ENCODE assay signal across 9 mouse cellular contexts in genomic region chr7:136220245-136221167, GRCm38 (mm10).
A peak's percentile ranks its signal among the peaks of the same experiment; 100 is the strongest.
DNase-seq lines count a peak whose midpoint lies in the region; ATAC-seq lines count a peak whose summit lies in the region.
"Had no signal": no experiment of that assay in that cellular context is flagged by ENCODE, and none has a peak within 500 bp of the region (broad histone marks: within the 10 kb centered on the region; RNA-seq: fewer than 3 reads in every experiment).

No protein-coding gene starts in this region.

- H3K4me3 ChIP-seq in embryonic facial prominence, embryonic 13.5 days, result no peak overlapping the region
- no peak overlapping the region for H3K4me3 ChIP-seq in hindbrain, embryonic 15.5 days
- no peak overlapping the region for H3K4me3 ChIP-seq in midbrain, embryonic 16.5 days (ENCODE audit: low read depth, low read length)

- H3K9me3 ChIP-seq in embryonic facial prominence, embryonic 13.5 days, result no peaks in the 10 kb centered on the region
- no peaks in the 10 kb centered on the region for H3K9me3 ChIP-seq in hindbrain, embryonic 15.5 days
- no peaks in the 10 kb centered on the region for H3K9me3 ChIP-seq in midbrain, embryonic 16.5 days (replicated peaks; ENCODE audit: control insufficient read depth, low read length, poor library complexity, severe bottlenecking)

- H3K9ac ChIP-seq in embryonic facial prominence, embryonic 13.5 days, result no peak overlapping the region
- no peak overlapping the region for H3K9ac ChIP-seq in hindbrain, embryonic 15.5 days
- H3K9ac ChIP-seq in midbrain, embryonic 16.5 days (ENCODE audit: low read depth, low read length), result no peak overlapping the region
- H3K9ac ChIP-seq: liver, embryonic 14.5 days had no signal

- H3K4me1 ChIP-seq in embryonic facial prominence, embryonic 13.5 days, result peaks cover 12% of the 10 kb centered on the region
- peaks cover 29% of the 10 kb centered on the region for H3K4me1 ChIP-seq in hindbrain, embryonic 15.5 days (replicated peaks)
- peaks cover 22% of the 10 kb centered on the region for H3K4me1 ChIP-seq in midbrain, embryonic 16.5 days (ENCODE audit: control insufficient read depth, insufficient read depth, low read length)

- peak; percentile 32 for DNase-seq in embryo, embryonic 10 days (ENCODE audit: low spot score)
- DNase-seq in gastrocnemius, postnatal 10 days, result no peak
- no peak for DNase-seq in spleen, postnatal 4 days (ENCODE audit: low spot score in 2 of 2)
- DNase-seq: heart, postnatal 4 days had no signal

- 0 out of 2 replicates have a peak overlapping the region, but pooled peaks have one; percentile 11 for H3K27ac ChIP-seq in embryonic facial prominence, embryonic 13.5 days
- peak overlapping the region; percentile 71 for H3K27ac ChIP-seq in hindbrain, embryonic 15.5 days (replicated peaks)
- H3K27ac ChIP-seq in midbrain, embryonic 16.5 days (ENCODE audit: low read length), result peak overlapping the region; percentile 71
- H3K27ac ChIP-seq: liver, embryonic 14.5 days had no signal

- 32% methylated on average over 5 of the region's 5 CpGs for whole genome bisulfite sequencing in embryonic facial prominence, embryonic 13.5 days
- 17% methylated on average over 5 of the region's 5 CpGs for WGBS in hindbrain, embryonic 15.5 days
- 4% methylated on average over 5 of the region's 5 CpGs for WGBS in midbrain, embryonic 16.5 days

- no peak for ATAC-seq in embryonic facial prominence, embryonic 13.5 days (ENCODE audit: insufficient number of reproducible peaks, insufficient read depth, low FRiP score, low TSS enrichment, low read depth)
- peak; percentile 58; the same call in 1 of the 2 replicates for ATAC-seq in hindbrain, embryonic 15.5 days (ENCODE audit: low FRiP score, low read depth)
- peak; percentile 80 for ATAC-seq in midbrain, embryonic 16.5 days
- no peak for ATAC-seq in inflammation-experienced regulatory T-cells, adult 6 months

- peaks cover 33% of the 10 kb centered on the region for H3K27me3 ChIP-seq in embryonic facial prominence, embryonic 13.5 days
- no peaks in the 10 kb centered on the region for H3K27me3 ChIP-seq in hindbrain, embryonic 15.5 days
- no peaks in the 10 kb centered on the region for H3K27me3 ChIP-seq in midbrain, embryonic 16.5 days (ENCODE audit: control insufficient read depth, insufficient read depth, low read depth, low read length)

- H3K36me3 ChIP-seq in embryonic facial prominence, embryonic 13.5 days, result no peaks in the 10 kb centered on the region
- H3K36me3 ChIP-seq in hindbrain, embryonic 15.5 days, result no peaks in the 10 kb centered on the region
- no peaks in the 10 kb centered on the region for H3K36me3 ChIP-seq in midbrain, embryonic 16.5 days (ENCODE audit: control insufficient read depth, insufficient read depth, low read length)

- H3K4me2 ChIP-seq in embryonic facial prominence, embryonic 13.5 days, result no peak overlapping the region
- no peak overlapping the region for H3K4me2 ChIP-seq in hindbrain, embryonic 15.5 days
- H3K4me2 ChIP-seq in midbrain, embryonic 16.5 days (ENCODE audit: low read length), result no peak overlapping the region

Comparison
In these comparisons a context has a peak if more than half of its experiments do, and no peak if none do; other contexts are left out.
1. ATAC-seq: peak in hindbrain, embryonic 15.5 days (single experiment) and midbrain, embryonic 16.5 days (single experiment); none in embryonic facial prominence, embryonic 13.5 days (single experiment) and inflammation-experienced regulatory T-cells, adult 6 months (single experiment).
2. H3K27ac ChIP-seq: peak in every context shown above with its lines; median percentile 71 in hindbrain, embryonic 15.5 days; 71 in midbrain, embryonic 16.5 days; 11 in embryonic facial prominence, embryonic 13.5 days.